Mouse (Mus musculus) layer of hippocampus, adult 11-12 months (tissue): ENCODE results near the gene Nphp1.

Source experiments
- DNase-seq: peaks from one replicate; pipeline ENCODE4 v3.0.0; 2022; ENCODE audit warnings: low spot score

Gene Nphp1

DNA sequence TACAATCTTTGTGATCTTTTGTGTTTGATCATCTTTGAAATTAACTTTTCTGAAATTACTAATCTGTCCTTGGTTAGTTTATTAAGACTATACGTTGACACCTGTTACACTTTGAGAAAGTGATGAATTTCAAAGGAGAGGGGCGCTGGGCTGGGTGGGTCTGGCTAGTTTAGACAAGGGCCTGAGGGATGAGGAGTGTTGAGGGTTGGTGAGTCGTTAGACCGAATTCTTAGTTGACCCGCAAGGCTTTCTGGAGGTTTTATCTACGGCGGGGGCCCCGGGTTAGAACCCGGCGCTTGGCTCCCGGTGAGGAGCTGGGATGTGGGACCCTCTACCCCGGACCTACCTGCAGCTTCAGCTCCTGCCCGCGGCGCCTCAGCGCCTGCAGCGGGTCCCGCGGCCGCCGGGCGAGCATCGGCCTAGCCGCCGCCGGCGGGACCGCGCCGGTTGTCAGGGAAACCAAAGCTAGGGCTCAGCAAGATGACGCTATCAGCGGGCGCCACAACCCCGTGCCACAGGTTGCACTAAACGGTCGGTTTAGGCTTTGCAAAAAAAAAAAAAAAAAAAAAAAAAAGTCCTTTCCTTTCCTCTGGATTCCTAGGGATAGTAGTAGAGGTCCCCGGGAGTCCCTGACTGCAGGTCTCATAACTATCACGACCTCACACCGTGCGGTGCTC lies at the start of gene Nphp1:
TSS of gene Nphp1 (minus strand) at position 458 of the 677 bp plus-strand sequence.
- peak; percentile 82 for DNase-seq

DNA sequence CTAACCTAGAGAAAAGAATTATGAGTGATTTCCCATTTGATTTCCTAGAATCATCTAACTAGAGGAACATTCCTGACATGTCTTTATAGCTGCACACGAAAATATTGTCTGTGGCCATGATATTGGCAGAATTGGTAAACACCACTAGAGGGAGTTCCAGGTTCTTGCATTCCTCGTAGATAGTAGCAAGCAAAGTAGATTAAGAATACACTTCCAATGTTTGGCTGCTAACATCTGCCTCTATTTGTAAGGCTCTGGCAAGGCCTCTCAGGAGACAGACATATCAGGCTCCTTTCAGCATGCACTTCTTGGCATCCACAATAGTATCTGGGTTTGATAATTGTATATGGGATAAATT lies 44.1 kb upstream of the Nphp1 start:
- no peak for DNase-seq

DNA sequence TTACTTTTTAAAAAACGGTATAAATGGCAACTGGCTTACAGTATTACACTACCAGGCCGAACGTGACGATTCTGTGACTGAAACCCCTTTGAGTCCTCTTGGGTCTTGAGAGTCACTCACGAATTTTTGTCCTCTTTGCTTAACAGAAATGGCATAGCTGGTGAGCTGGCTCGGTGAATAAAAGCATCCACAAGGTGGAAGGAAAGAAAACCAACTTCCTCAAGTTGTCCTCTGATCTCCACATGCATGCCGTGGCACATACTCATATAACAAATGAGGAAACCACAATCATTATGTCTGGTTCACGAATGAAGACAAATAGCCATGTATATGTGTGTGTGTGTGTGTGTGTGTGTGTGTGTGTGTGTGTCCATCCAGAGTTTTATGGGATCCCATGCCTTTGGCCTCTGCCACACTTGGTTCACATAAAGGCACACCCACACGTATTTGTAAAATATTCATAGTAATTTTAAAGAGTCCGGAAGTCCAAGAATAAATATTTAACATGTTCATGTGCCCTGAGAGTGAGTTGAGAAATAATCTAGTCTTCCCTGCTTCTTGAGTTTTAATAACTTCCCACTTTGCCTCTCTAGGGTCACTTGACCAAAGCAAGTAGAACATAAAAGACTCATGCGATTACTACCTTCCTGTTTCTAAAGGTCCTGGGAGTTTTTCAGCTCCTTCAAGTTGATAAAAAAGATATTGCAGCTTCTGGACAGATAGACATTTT lies 43.6 kb upstream of the Nphp1 start:
- DNase-seq = no peak

DNA sequence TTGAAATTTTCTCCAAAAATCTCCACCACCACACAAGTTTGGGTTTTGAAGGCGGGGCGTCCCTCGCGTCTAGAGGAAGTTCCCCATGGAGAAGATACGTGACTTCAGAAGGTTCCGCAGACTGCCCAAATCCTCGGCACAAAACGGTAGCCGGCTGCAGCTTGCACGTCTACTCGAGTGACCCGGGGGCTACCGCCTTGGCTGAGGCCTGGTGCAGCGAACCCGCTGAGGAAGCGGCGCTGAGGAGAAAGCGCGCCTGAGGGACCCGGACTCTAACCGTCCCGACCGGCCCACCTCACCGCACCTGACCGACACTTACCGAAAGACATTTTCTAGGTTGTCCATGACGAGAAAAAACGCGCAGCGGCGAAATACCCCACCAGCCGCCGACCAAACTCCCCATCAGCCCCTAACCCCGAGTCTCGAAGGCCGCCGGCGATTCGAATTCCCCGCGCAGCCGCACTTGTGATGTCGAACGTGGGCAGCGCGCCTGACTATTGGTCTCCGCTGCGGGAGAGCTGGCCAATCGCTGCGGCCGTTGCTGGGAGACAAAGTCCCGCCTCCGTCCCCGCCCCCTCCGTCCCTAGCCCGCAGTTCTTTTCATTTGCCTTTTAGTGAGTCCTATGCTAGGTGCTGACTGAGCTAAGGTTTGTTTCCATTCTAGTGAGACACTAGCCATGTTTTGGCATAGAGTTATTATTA lies 42.9 kb upstream of the Nphp1 start, which contains the start of gene Bub1:
TSS of gene Bub1 (minus strand) at position 465 of the 702 bp plus-strand sequence.
- peak; percentile 94 for DNase-seq

DNA sequence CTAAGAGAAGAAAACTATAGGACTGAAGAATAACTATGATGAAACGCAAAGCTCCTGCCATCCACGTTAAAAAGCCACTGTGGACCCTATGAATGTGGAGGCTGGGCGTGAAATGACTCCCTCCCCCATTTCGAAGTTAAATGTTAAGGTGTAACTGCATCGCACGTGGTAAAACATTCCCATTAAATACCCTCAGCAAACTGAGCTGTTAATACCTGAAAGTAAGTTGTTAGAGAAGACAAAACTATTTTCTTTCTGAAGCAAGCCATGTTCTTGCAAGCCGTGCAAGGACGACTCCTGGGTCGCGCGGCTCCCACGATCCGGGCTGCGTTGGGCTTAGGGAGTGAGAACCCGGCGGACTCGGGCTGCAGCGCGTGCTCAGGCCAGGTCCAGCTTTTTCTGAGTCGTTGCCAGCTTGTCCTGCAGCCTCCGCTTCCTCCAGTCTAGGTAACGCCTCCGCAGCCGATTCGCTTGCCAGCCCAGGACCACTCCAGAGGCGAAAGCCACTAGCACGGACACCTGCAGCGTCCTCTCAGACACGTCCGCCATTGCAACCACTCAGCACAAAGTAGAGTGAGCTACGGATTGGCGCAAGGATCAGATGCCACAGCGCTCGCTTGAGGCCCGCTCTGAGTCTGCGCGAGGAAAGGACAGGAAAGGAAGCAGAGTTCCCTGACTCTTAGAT lies 3.4 kb upstream of the Nphp1 start, which contains the start of gene Mtln:
TSS of gene Mtln (minus strand) at position 570 of the 685 bp plus-strand sequence.
- DNase-seq = peak; percentile 88

DNA sequence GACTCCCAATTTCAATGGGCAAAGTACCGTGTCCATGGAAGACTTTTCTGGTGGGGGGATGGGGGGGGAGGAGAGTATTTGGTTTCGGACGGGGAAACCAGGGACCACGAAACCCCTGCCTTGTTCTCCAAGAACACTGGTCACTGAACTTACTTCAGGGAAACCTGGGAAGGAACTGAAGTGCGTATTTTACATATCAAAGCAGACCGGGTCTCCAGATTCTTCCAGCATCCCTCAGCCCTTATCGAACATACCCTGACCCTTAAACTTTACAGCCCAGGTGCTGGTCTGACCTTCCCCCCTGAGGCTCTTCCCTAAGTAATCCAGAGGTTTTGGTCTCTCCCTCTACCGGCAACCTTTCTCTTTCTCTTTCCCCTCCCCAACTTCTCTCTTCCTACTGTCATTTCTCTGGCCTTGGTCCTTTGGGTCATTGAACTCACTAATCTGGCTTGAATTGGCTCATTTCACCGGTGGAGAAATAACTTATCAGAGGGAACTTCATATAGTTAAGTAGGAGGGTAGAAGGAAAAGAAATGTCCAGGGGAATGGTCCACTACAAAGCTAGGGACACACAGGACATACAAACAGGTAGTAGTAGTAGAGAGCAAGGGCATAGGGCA lies 1.1 kb upstream of the Nphp1 start:
- DNase-seq = no peak

DNA sequence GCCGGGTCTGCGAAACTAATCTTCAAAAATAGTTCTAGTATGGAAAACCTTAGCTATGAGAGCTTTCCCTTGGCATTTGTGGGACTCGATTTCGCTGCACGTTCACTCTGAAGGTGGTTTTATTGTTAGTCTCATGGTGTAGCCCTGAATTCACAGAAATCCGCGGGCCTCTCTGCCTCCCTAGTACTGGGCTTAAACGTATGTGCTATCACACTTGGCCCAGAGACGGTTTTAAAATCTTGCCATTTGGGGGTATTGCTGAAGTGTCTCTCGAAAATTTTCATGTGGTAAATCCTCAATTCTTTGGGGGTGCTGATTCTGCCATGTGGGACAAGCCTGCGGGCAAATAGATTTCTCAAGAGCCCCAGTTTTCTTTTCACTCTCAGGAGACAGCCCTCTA lies 441 bp upstream of the Nphp1 start:
- no peak for DNase-seq

DNA sequence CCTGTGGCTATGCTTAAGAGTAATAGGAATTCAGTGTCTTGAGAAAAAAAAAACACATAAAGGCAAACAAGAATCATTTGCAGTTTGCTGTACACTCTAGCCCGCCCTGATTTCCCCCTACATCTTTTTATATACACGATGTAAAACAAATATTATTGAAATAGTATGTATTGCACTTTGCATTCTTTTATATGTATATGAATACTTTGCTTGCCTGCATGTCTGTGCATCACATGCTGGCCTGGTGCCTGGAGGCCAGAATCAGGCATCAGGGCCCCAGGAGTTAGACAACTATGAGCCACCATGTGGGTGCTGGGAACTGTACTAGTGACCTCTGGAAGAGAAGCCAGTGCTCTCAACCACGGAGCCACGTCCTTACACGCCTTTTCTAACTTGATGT lies 1.5 kb downstream of the Nphp1 start:
- DNase-seq = no peak

DNA sequence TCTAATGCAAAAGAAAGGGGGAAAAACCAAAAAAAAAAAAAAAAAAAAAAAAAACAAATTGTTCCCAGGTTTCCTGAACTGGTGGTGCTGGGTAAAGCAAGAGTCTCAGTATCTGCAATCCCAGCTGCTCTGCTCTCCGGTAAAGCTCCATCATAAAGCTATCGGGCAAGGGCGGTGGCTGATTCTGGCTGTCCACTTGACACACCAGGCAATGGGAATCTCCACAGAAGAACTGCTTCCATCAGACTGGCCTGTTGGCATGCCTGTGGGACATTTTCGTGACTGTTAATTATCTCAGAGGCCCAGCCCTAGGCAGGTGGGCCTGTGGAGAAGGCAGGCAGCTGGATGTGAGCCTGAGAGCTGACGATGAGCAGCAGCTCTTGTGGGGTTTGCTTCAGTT lies 10.2 kb downstream of the Nphp1 start:
- DNase-seq = no peak

DNA sequence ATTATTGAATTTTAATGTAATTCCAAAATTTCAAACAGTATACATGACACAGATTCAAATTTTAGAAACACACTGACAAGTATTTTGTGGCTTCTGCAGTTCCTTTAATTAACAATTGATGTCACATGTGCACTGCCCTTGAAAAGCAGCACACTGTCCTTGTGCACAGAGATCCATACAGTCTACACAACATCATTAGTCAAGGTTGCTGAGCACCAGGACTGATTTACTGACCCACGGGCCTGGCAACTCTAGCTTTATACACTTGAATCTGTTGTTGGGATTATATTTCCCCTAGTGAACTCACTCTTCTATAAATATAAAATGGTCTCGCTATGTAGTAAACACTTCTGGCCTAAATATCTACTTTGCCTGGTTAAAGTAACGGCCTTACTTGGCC lies 13.7 kb downstream of the Nphp1 start:
- DNase-seq = no peak

DNA sequence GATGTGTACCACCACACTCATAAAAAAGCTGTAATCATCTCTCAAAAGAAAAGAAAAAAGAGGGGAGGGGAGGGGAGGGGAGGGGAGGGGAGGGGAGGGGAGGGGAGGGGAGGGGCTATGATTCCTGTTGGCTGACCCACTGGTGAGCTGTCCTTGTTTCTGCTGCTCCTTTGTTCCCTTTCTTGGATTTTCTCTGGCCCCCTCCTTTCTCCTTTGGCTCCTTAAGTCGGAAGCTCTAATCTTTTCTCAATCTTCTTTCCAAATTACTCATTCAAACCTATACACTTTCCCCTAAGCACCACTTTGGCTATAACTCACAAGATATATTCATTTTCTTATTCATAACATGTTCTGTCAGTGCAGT lies 14.1 kb downstream of the Nphp1 start:
- no peak for DNase-seq

DNA sequence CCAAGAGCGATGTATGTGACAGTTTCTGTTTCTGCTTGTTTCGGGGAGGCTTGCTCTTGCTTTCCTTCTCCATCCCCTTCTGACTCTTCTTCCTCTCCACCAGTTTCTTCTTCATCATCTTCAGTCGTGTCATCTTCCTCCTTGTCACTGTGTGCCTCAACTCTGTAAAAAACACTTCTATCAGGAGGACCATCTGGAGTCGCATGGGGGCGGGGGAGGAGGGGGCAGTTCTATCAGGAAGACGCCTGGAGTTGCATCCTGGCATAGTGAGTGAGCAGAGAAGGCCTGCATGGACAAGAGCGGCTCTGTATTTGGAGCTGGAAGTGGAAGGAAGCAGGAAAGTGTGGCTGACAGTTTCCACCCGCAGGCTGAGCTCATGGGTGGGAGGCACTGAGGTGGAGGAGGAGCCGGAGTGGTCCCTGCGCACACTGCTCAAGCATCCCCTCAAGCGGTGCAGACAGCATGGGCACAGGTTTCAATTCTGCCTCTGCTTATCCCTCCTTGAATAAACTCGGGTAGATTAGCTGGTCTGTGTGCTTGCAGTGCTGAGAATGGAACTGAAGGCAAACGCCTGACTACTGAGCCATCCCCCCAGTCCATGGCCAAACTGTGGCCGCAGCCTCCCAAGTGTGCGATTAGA lies 14.6 kb downstream of the Nphp1 start:
- no peak for DNase-seq

DNA sequence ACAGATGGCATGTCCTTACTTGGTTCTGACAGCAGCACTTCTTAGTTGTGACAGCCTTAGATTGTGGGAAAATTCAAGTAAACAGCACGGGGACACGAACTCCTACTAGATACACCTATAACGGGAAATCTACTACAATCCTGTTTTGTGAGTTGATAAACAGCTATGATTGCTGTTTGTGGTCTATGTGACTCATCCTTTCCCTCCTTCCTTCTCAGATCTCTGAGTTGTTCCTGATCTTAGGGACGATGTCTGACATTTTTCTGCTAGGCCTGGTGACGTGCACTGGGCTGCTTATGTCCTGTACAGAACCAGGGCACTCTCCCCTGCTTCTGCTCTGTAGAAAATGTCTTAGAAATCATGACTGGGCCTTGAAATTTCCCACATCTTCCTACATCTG lies 27.1 kb downstream of the Nphp1 start:
- no peak for DNase-seq

DNA sequence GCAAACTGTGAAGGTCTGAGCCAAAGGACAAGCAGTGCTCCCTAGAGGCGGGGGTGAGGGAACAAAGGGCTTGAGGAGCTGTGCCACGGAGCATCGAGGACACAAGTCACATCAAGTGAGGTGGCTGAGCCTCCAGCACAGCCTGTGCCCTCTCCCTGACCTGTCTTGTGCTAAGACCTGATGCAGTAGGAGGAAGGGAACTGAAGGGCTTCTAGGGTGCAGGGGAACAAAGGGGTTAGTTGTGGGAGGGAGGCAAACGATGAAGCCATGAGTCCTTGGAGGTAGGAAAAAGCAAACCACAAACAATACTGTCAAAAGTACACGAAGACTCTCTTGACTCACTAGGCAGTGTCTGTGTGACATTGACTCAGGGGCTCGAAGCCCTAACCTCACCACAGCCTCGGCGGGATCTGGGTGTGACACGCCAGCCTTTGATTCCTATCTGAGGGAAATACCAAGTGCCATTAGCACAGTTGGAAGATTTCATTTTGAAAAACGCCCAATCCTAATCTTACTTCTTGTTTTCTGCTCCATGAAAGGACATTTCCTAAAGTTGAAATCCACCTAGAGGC lies 28.2 kb downstream of the Nphp1 start:
- no peak for DNase-seq

DNA sequence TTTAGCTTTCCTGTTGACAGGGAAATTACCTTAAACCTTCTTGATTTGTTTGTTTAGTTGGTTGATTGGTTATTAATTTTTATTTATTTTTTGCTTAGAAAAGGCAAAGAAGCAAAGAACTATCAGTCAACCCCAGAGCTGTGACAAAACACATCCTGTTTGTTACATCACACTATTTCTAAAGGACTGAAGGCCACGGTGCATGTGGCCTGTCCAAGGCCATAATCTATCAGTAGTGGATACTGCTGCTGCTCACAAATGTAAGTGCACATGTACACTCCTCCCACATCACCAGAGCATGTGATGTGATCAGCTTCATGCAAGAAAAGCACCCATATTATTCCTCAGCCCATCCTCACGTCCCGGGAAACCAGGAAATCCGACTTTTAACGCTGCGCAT lies 28.7 kb downstream of the Nphp1 start:
- no peak for DNase-seq

DNA sequence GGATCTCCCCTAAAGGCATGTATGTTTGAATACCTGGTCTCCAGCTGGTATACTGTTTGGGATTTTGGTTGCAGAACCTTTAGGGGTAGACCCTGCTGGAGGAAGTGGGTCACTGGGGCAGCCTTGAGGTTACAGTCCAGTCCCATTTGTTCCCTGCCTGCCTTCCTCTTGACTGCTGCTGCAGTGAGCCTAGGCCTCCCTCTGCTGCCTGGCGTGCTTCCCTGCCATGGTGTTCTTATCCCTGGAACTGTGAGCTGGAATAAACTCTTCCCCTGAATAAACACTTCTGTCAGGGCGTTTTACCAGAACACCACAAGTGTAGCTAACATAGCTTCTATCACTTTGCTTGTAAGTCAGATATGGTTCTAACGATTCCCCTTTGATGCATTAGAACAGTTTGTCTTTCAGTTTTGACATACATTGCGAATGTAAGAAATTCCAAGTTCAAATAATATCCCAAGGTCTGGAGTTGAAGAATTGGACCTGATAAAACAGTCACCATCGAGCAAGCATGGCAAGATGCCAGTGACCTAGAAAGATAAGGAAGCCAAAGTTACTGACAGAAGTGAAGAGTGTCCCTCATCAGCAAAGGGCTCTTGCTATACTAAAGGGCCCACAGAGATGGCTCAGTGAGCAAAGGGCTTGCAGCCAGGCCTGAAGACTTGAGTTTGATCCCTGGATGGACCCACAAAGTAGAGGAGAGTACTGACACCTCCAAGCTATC lies 29.4 kb downstream of the Nphp1 start:
- no peak for DNase-seq

DNA sequence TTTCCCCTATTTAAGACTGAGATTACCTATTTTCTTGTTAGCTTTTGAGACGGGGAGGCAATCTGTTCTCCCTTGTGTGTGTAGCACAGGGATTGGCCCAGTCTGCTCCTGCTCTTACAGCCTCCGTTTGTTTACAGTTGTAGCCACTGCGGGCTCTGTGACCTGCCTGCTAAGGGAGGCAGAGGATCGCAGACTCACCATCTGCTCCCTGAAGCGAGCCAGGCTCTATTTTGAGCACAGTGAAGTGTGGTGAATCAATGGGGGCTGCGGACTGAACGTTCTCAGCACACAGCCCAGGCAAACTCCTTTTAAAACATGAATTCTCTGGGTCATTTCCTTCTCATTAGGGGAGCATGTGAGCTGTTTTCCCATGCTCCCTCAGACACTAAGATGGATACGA lies 31.5 kb downstream of the Nphp1 start:
- DNase-seq = peak; percentile 52

DNA sequence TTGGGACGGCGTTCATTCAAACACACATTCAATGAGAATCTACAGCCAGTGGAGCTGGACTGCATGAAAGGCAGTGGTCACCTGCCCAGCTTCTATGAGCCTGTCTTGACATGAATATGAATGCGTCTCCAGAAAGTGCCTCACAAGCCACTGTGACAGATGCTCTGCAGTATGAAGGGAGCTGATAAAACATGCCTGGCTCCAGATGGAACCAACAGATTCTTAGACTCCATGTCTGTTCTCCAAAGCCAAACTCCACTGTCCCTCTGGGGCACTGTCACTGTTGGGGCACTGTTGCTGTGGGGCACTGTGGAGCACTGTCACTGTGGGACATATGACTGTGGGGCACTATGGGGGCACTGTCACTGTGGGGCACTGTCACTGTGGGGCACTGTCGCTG lies 34.6 kb downstream of the Nphp1 start:
- peak; percentile 21 for DNase-seq

DNA sequence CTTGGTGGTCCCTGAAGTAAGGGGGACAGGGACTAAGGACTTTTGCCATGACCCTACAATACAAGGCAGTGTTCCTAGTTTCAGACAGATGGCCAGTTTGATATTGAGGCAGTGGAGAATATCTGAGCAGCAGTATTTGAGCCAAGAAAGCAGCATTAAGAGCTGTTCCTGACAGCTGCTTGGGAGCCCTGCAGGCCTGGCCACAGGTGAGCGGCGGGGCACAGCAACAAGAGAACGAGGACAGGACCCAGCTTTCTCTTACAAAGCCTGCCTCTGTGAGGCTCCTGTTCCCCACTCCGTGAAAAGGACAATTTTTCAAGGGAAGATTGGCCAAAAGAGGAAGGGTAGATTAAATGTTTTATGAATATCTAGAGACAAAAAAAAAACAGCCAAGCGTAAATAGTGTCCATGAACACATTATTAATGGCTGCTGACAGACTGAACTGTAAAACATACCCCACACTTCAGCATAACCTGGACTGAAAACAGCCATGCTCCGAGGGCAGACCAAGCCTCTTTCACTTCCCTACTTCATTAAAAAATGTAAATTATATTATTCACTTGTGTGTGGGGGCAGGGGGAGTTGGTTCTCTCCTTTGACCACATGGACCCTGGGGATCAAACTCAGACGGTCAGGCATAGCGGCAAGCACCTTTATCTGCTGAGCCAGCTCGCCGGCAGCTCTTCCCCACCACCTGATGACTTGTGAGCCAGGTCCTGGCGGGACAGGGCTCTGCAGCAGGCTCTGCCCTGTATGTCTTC lies 36.7 kb downstream of the Nphp1 start:
- no peak for DNase-seq

DNA sequence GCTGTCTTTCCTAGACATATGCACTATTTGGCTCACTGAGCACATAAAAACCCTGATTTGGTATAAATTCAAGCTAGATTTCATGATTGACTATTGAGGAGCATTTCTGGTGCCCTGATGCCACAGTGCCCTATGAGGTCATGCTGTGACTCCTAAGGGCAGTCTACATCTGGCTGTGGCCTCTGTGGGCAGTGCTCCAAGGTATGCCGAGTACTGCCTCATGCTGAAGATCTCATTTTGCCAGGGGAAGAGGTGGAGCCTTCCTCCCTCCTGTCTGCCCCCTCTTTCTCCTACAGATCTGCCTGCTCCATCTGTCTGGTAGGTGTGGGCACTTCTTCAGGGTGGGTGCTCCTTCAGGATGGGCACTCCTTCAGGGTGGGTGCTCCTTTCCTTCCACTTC lies 39.3 kb downstream of the Nphp1 start:
- no peak for DNase-seq
